ENCODE assay signal across 9 mouse cellular contexts in the genomic region with DNA sequence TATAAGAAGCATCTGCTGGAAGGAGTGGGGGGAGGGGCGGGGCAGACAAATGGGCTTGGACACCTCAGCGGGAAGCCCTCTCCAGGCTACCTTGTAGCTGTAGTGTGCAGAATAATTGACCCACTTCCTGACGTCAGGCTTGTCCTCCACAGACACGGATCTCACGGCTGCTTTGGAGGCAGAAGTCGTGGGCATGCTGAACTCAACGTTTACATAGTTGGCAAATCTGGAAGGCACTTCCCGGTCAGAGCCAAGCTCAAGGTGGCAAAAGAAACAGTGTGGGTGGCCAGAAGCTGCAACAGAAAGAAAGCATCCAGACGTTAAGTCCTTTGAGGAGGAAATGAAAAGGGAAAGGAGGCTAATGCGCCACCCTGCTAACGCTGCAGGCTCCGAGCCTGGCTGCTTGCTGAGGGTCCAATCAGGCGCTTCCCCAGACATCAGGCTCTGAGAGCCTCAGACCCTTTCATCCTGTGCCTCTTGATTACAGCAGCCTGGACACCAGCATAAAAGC. TPM values are rescaled to one million over a fixed set of nuclear protein-coding genes. Genes with fewer than 3 reads are reported as not detected.
A peak's percentile ranks its signal among the peaks of the same experiment; 100 is the strongest.
DNase-seq lines count a peak whose midpoint lies in the region; ATAC-seq lines count a peak whose summit lies in the region.
"Had no signal": no experiment of that assay in that cellular context is flagged by ENCODE, and none has a peak within 500 bp of the region (broad histone marks: within the 10 kb centered on the region; RNA-seq: fewer than 3 reads in every experiment).

No protein-coding gene starts in this region.

- no peaks in the 10 kb centered on the region for H3K9me3 ChIP-seq in kidney, embryonic 14.5 days (ENCODE audit: control insufficient read depth, low read length)
- no peaks in the 10 kb centered on the region for H3K9me3 ChIP-seq in midbrain, embryonic 12.5 days
- no peaks in the 10 kb centered on the region for H3K9me3 ChIP-seq in stomach, embryonic 16.5 days (replicated peaks; ENCODE audit: control insufficient read depth, low read length)

- DNase-seq in kidney, adult 9 months, result no peak
- peak; percentile 44 to 64 for DNase-seq in cerebellum, postnatal 25 days
- DNase-seq in left cerebral cortex, adult 18-20 months (ENCODE audit: low spot score in 2 of 2), result peak; percentile 43 to 56
- no peak for DNase-seq in ovary, adult 18-20 months (ENCODE audit: low spot score)

- ATAC-seq in kidney, embryonic 14.5 days (ENCODE audit: low FRiP score, low TSS enrichment), result peak; percentile 22; the same call in 1 of the 2 replicates
- peak; percentile 28 for ATAC-seq in granulocyte monocyte progenitor cell, adult 5-6 weeks (replicated peaks; ENCODE audit: poor library complexity, severe bottlenecking)
- peak; percentile 86 for ATAC-seq in midbrain, embryonic 12.5 days (ENCODE audit: low FRiP score, low read depth)
- ATAC-seq in stomach, embryonic 16.5 days (ENCODE audit: insufficient read depth, low FRiP score), result no peak

- H3K27ac ChIP-seq in kidney, embryonic 14.5 days (ENCODE audit: low read depth, low read length), result no peak overlapping the region
- peak overlapping the region; percentile 78 for H3K27ac ChIP-seq in midbrain, embryonic 12.5 days (replicated peaks)
- no peak overlapping the region for H3K27ac ChIP-seq in stomach, embryonic 16.5 days (ENCODE audit: low read length)

- 0 out of 2 replicates have a peak, but pooled peaks cover 3% of the 10 kb centered on the region for H3K4me1 ChIP-seq in kidney, embryonic 14.5 days (ENCODE audit: control insufficient read depth, insufficient read depth, low read length)
- H3K4me1 ChIP-seq in midbrain, embryonic 12.5 days, result peaks cover 21% of the 10 kb centered on the region
- H3K4me1 ChIP-seq in stomach, embryonic 16.5 days (ENCODE audit: control insufficient read depth, insufficient read depth, low read length), result peaks cover 14% of the 10 kb centered on the region; the same call in 1 of the 2 replicates

- H3K4me3 ChIP-seq in kidney, embryonic 14.5 days (ENCODE audit: low read length), result peak overlapping the region; percentile 21
- H3K4me3 ChIP-seq in midbrain, embryonic 12.5 days, result peak overlapping the region; percentile 34
- H3K4me3 ChIP-seq in stomach, embryonic 16.5 days (replicated peaks; ENCODE audit: low read length), result peak overlapping the region; percentile 15

- H3K27me3 ChIP-seq in kidney, embryonic 14.5 days (ENCODE audit: control insufficient read depth, insufficient read depth, low read length), result no peaks in the 10 kb centered on the region
- no peaks in the 10 kb centered on the region for H3K27me3 ChIP-seq in midbrain, embryonic 12.5 days
- no peaks in the 10 kb centered on the region for H3K27me3 ChIP-seq in stomach, embryonic 16.5 days (ENCODE audit: control insufficient read depth, insufficient read depth, low read length)
- H3K27me3 ChIP-seq: CH12.LX had no signal

- no peaks in the 10 kb centered on the region for H3K36me3 ChIP-seq in kidney, embryonic 14.5 days (ENCODE audit: control insufficient read depth, insufficient read depth, low read length)
- H3K36me3 ChIP-seq in midbrain, embryonic 12.5 days, result 0 out of 2 replicates have a peak, but pooled peaks cover 4% of the 10 kb centered on the region
- H3K36me3 ChIP-seq in stomach, embryonic 16.5 days (ENCODE audit: control insufficient read depth, insufficient read depth, low read length), result no peaks in the 10 kb centered on the region

- no peak overlapping the region for H3K9ac ChIP-seq in kidney, embryonic 14.5 days (ENCODE audit: low read depth, low read length)
- peak overlapping the region; percentile 50 for H3K9ac ChIP-seq in midbrain, embryonic 12.5 days (replicated peaks)
- 0 out of 2 replicates have a peak overlapping the region, but pooled peaks have one; percentile 19 for H3K9ac ChIP-seq in stomach, embryonic 16.5 days (ENCODE audit: low read length)

- WGBS in kidney, embryonic 14.5 days, result 15% methylated on average over 13 of the region's 13 CpGs
- 6% methylated on average over 13 of the region's 13 CpGs for WGBS in midbrain, embryonic 12.5 days
- WGBS in stomach, embryonic 16.5 days, result 24% methylated on average over 13 of the region's 13 CpGs

- H3K4me2 ChIP-seq in kidney, embryonic 14.5 days (replicated peaks; ENCODE audit: low read depth, low read length), result peak overlapping the region; percentile 42
- peak overlapping the region; percentile 58 for H3K4me2 ChIP-seq in midbrain, embryonic 12.5 days (replicated peaks)
- peak overlapping the region; percentile 44 for H3K4me2 ChIP-seq in stomach, embryonic 16.5 days (ENCODE audit: low read depth, low read length)

RNA-seq across cellular contexts. Expression of gene Gtf2a1, which starts 51.4 kb away (rescaled TPM):
- 33.4 and 45.7 TPM in 2 replicates for polyA plus RNA-seq in kidney, embryonic 14.5 days (2014; fragmentation: Nextera tagmentation; extraction: Ambion mirVana)
- total RNA-seq in granulocyte monocyte progenitor cell, adult 5-6 weeks (2014; fragmentation: Nextera tagmentation), result 26.0 and 36.6 TPM in 2 replicates
- total RNA-seq in granulocyte monocyte progenitor cell, adult 5-6 weeks (2017), result 29.3 and 39.8 TPM in 2 replicates
- 10 to 100 TPM; 47.8 to 49.3 TPM for total RNA-seq in left cerebral cortex, adult 18-20 months (2021)
- polyA plus RNA-seq in midbrain, embryonic 12.5 days (2016; fragmentation: Nextera tagmentation; extraction: Ambion mirVana), result 80.7 and 88.4 TPM in 2 replicates
- polyA plus RNA-seq in stomach, embryonic 16.5 days (2015; fragmentation: Nextera tagmentation; extraction: Ambion mirVana), result 41.0 and 41.4 TPM in 2 replicates

Comparison
In these comparisons a context has a peak if more than half of its experiments do, and no peak if none do; other contexts are left out.
1. DNase-seq: peak in cerebellum, postnatal 25 days (2 of 2) and left cerebral cortex, adult 18-20 months (2 of 2); none in kidney, adult 9 months (single experiment) and ovary, adult 18-20 months (single experiment).
2. Peak in every context shown above with its lines, with median percentiles within 50 percentile points of each other: H3K4me2 ChIP-seq and H3K4me3 ChIP-seq.